Mouse (Mus musculus): ENCODE measurements around the gene 4930522L14Rik. TPM values are rescaled to one million over a fixed set of nuclear protein-coding genes. Genes with fewer than 3 reads are reported as not detected.
A peak's percentile ranks its signal among the peaks of the same experiment; 100 is the strongest.
"Not testable (repeated sequence)": the region's sequence is repeated elsewhere in the genome, so short reads cannot be mapped to it uniquely, and the experiment has no call there.

Gene 4930522L14Rik
- polyA plus RNA-seq (2012; rRNA removed): 2.3 and 4.3 TPM in 2 replicates

GRCm38 (mm10) chr5:109751391-109752071 lies at the start of gene 4930522L14Rik:
TSS of gene 4930522L14Rik (minus strand) at chr5:109751886.
- DNase-seq (ENCODE audit: low read depth): not testable (repeated sequence)

DNA sequence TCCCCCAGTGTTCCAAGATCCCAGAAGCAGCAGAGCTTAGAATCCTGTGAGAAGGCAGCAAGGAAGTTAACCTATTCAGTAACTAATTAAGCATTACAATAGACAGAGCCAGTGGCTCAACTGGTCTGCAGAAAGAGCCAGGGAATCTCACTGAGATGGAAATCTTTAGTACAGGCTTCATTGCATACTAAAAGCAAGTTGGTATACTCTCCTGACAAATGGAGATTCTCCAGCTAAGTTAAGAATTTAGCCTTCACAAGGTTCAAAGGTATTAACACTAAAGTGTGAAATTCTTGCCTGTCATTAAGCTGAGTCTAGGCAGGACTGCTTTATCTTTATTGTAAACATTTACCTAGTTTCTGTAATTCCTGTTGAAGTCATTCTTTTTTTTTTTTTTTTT lies 49.8 kb upstream of the 4930522L14Rik start:
- DNase-seq (ENCODE audit: low read depth): not testable (repeated sequence)

GRCm38 (mm10) chr5:109799948-109800347 lies 48.3 kb upstream of the 4930522L14Rik start:
- not testable (repeated sequence) for DNase-seq (ENCODE audit: low read depth)

- not testable (repeated sequence) for DNase-seq (ENCODE audit: low read depth)
These were observed 45.3 kb upstream of the 4930522L14Rik start for GRCm38 (mm10) chr5:109797017-109797416.

DNA sequence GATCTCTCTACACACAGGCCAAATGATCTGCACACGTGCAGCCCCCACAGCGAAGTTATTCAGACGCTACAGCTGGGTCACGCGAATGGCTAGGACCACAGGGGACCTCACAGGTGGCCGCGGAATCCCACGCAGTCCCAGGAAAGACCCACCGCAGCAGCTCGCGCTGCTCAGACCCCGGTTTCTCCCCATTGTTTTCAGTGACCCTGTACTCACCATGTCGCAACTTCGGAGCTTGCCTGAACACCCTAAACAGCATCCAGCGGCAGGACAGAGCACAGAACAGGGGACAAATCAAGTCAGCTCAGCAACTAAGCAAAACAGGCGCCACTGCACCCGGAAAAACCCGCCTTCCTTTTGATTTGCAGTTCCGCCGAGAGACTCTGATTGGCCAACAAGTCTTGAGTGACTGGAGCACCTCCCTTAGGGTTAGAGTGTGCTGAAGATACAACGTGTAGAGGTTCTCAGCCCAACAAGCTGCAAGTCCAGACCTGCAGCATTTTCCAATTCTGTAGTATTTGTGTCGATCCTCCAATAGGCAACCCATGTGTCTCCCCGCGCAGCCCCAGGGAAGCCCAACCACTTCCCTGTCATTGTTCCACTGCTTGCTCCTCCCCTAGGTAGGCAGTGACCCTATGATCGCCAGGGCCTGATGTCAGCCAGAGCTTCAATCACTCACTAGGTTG lies 44.4 kb upstream of the 4930522L14Rik start:
- peak; percentile 54 for DNase-seq (ENCODE audit: low read depth)

- not testable (repeated sequence) for DNase-seq (ENCODE audit: low read depth)
These were observed 541 bp upstream of the 4930522L14Rik start for GRCm38 (mm10) chr5:109752073-109752780.

GRCm38 (mm10) chr5:109745081-109745480 lies 6.6 kb downstream of the 4930522L14Rik start:
- DNase-seq (ENCODE audit: low read depth): not testable (repeated sequence)

DNA sequence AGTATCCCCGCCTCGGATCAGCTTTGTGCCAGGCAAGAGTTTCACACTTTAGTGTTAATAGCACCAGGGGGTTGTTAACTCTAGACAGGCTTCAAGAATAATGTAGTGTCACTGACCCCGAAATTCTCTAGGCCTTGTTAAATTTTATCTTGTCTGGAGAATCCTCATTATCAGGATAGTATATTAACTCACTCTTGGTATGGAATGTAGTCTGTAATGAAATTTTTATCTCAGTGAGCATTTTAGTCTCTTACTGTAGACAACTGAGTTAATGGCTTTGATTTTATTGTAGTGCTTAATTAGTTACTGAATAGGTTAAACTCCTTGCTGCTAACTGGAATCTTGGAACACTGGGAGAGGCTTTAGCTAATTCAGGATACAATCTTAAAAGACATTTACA lies 34.3 kb downstream of the 4930522L14Rik start:
- DNase-seq (ENCODE audit: low read depth): not testable (repeated sequence)

DNA sequence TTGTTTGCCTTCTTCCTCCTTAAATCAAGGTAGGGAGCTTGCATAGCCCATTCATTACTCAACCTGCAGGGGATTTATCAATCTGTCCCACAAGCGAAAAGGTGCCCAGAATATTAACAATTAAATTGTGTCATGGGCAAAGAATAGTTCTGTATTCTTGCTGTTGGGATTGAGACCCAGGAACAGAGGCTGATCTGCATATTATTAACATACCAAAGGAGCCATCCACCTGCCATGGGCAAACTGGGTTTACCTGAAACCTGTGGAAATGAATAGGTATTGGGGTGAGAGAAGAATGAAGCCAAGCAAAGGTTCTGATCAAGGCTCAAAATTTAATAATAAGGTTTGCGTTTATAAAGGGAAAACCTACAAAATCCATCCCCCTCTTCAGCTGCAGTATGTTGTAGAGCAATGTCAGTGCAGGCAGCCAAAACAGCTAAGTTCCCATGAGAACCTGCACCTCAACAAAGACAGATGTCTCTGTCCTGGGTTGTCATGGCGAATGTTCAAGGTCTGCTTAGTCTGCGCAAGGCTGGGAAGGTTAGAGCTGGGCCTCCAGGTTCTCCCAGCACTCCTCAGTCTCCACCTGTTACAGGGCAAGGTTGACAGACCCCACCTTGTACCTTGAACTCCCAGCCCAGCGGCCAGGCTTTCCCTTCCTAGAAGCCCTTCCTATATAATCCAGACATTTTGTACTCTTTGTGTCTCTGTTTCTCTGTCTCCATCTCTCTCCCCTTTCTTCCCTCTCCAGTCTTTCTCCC lies 60.3 kb downstream of the 4930522L14Rik start:
- not testable (repeated sequence) for DNase-seq (ENCODE audit: low read depth)

DNA sequence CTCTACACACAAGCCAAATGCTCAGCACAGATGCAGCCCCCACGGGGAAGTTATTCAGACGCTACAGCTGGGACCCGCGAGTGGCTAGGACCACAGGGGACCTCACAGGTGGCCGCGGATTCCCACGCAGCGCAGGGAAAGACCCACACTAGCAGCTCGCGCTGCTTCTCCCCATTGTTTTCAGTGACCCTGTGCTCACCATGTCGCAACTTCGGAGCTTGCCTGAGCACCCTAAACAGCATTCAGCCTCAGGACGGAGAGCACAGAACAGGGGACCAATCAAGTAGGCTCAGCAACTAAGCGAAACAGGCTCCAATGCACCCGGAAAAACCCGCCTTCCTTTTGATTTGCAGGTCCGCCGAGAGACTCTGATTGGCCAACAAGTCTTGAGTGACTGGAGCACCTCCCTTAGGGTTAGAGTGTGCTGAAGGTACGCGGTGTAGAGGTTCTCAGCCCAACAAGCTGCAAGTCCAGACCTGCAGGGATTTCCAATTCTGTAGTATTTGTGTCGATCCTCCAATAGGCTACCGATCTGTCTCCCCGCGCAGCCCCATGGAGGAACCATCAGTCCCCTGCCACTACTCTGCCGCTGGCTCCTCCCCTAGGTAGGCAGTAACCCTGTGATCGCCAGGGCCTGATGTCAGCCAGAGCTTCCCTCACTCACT lies 61.0 kb downstream of the 4930522L14Rik start, which contains the start of gene 5430403G16Rik:
5430403G16Rik (minus strand) TSS at position 505 of the 665 bp plus-strand sequence.
- DNase-seq (ENCODE audit: low read depth): peak; percentile 56

Other genes starting within 250 kb of the 4930522L14Rik start
- gene Crlf2, start 192.9 kb downstream of the 4930522L14Rik start, polyA plus RNA-seq (2012; rRNA removed): 20.2 and 38.0 TPM in 2 replicates
- 0.19 and 0.27 TPM in 2 replicates for gene 5430403G16Rik, start 60.8 kb downstream of the 4930522L14Rik start, polyA plus RNA-seq (2012; rRNA removed)
- 1.7 and 2.3 TPM in 2 replicates for gene Gm15446, start 171.5 kb upstream of the 4930522L14Rik start, polyA plus RNA-seq (2012; rRNA removed)
- 8.7 and 10.1 TPM in 2 replicates for gene Zfp932, start 244.6 kb upstream of the 4930522L14Rik start, polyA plus RNA-seq (2012; rRNA removed)

All from gonadal fat pad, adult 2 months (tissue).